Mouse (Mus musculus) brain, embryonic 14.5 days (tissue): ENCODE measurements around the gene Samd1. TPM values are rescaled to one million over a fixed set of nuclear protein-coding genes. Genes with fewer than 3 reads are reported as not detected.
"Not testable (repeated sequence)": the region's sequence is repeated elsewhere in the genome, so short reads cannot be mapped to it uniquely, and the experiment has no call there.

Source experiments
- DNase-seq: peaks from one replicate; pipeline ENCODE4 v3.0.0-alpha.2; 2011; ENCODE audit warnings: low read depth
- CTCF ChIP-seq: fragments of 200-500 bp; IDR thresholded peaks from 2 replicates; pipeline ENCODE4 v1.5.1; 2012; ENCODE audit warnings: inconsistent platforms, mild to moderate bottlenecking, moderate library complexity, borderline replicate concordance; ENCODE audit not compliant: insufficient read depth, insufficient read length; ENCODE audit errors: extremely low read depth
- POLR2A ChIP-seq: fragments of 200-500 bp; IDR thresholded peaks from 2 replicates; pipeline ENCODE4 v1.6.1; 2012; ENCODE audit warnings: mild to moderate bottlenecking, inconsistent platforms, borderline replicate concordance; ENCODE audit not compliant: poor library complexity, insufficient read depth, insufficient read length, severe bottlenecking; ENCODE audit errors: extremely low read depth
- polyA plus RNA-seq: library from polyadenylated mRNA; depleted of rRNA; stranded (reverse); fragments of >200 nt; gene quantifications from 2 replicates; pipeline ENCODE4 v1.2.3, GENCODE M21; 2012

The Samd1 gene
- polyA plus RNA-seq, 1 experiment: 87.5 TPM

DNA sequence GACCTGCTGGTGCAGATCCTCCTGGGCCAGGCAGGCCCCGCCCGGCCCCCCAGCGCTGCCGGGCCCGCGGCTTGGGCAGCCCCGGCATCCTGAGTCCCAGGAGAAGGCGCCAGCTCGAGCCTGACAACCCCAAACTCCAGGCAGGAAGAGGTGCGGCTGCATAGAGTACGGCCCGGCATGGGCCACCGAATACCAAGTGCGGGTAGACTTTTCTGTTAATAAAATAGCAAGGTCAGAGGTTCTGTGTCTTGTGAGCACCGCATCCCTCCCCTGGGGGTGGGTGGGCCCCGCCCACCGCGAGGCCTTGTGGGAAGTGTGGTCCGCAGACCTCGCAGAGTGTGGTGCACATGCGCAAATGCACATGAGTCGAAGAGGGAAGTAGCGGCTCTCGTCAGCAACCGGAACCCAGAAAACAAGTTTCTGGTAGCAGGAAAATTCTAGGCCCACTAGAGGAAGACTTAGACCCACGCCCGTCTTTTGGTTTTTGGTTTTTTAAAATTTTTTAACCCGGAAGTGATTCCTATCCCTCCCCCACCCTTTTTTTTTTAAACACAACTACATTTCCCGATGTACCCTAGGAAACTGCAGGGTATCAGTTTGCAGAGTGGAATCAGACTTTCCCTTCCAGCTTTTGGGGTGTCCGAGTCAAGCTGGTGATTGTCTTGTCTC lies 7.2 kb downstream of the Samd1 start:
- peak; percentile 97 for DNase-seq
- TF ChIP-seq POLR2A (peak; percentile 20; the same call in 1 of the 2 replicates), CTCF (no peak)

DNA sequence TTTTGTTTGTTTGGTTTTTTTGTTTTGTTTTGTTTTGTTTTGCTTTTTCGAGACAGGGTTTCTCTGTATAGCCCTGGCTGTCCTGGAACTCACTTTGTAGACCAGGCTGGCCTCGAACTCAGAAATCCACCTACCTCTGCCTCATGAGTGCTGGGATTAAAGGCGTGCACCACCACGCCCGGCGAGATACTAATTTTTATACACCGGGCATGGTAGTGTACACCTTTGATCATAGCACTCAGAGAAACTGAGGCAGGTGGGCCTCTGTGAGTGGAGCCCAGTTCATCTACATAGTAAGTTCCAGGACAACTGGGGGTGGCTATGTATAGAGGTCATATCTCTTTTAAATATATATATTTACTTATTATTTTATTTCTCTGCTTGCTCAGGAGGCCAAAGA lies 8.0 kb downstream of the Samd1 start:
- DNase-seq: not testable (repeated sequence)

DNA sequence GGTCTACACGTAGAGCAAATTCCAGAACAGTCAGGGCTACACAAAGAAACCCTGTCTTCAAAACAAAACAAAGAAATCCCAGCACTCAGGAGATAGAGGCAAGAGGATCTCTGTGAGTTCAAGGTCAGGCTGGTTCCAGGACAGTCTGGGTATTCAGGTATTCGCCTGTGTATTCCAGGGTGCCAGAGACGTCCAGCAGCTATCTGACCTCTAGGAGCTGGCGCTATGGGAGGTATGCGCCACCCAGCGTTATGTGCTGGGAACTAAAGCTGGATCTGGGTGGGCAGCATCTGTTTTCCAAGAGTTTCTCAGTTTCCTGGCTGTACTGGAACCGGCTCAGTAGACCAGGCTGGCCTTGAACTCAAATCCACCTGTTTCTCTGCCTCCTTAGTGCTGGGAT lies 10.9 kb downstream of the Samd1 start:
- TF ChIP-seq CTCF (peak; percentile 23; the same call in 1 of the 2 replicates), POLR2A (no peak)
- peak; percentile 18 for DNase-seq

- DNase-seq: peak; percentile 86
- TF ChIP-seq CTCF (peak; percentile 97), POLR2A (no peak)
Measured at GRCm38 (mm10) chr8:84009876-84010275, 12.4 kb downstream of the Samd1 start.

- DNase-seq: peak; percentile 81
- peak; percentile 69 for TF ChIP-seq CTCF
- TF ChIP-seq POLR2A: no peak
Measured at GRCm38 (mm10) chr8:84010625-84011611, 13.4 kb downstream of the Samd1 start.

- TF ChIP-seq POLR2A (no peak), CTCF (no peak)
- DNase-seq: no peak
Measured at GRCm38 (mm10) chr8:84011705-84012498, 14.4 kb downstream of the Samd1 start, which contains the start of gene 2210011C24Rik. Gene 2210011C24Rik (minus strand): TSS chr8:84012171.

DNA sequence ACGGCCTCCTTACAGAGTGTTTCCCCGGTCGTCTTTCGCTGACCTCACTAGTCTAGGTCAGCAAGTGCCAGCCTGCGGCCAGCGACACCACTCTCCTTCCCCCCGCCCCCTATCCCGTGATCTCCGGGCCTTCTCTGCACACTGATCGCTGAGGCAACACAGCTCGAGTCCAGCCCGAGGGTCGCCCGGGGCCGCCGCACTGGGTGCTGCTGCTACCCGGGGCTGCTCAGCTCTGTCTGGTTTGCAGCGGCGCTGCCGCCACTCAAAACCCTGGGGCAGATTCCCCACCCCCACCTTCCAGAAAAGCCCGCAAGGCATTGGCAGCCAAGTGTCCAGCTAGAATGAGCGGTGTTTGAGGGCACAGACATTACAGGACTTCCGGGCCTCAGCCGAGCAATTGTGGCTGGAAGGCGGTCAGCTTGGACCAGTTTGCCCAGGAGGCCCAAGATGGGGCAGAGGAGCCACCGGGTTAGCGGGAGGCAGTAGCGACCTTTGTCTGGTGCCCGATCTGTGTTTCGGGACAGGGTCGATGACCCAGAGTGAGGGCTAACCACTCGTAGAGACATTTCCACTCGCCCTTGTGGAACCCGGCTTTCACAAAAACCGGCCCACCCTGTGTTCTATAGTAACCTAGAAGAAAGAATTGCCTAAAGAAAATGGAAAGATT lies 15.2 kb downstream of the Samd1 start:
- TF ChIP-seq POLR2A (no peak), CTCF (no peak)
- DNase-seq: no peak

DNA sequence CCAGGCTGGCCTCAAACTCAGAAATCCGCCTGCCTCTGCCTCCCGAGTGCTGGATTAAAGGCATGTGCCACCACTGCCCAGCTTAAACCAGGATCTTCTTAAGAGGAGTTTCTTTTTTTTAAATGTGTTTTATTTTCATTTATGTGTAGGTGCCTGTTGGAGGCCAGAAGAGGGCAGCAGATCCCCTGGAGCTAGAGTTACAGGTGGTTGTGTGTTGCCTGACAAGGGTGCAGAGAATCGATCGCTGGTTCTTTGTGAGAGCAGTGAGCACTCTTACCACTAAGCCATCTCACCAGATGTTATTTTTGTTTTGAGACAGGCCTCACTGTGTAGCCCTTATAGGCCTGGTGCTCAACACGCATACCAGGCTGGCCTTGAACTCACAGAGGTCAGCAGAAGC lies 18.4 kb downstream of the Samd1 start:
- no peak for TF ChIP-seq POLR2A
- TF ChIP-seq CTCF: no peak
- no peak for DNase-seq

GRCm38 (mm10) chr8:84019738-84020137 lies 22.3 kb downstream of the Samd1 start:
- no peak for DNase-seq
- no peak for TF ChIP-seq CTCF
- TF ChIP-seq POLR2A: no peak

DNA sequence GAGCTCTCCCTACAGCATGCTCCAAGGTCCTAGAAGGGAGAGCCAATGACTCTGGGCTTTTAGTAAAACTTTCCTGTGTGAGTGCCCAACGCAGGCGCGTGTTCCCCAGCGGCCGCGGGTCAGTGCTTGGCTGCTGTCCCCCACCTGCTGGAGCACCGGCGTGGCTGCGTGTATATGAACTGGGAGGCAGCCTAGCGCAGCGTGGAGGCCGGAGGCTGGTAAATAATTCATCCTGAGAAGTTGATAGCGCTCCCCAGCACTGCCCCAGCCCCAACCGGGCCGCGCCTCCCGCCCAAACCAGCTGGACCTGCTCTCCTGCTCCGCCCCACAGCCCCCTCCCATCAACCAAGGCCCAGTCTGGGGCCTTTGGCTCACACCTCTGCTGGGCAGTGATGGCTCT lies 23.6 kb downstream of the Samd1 start, which contains the start of gene Palm3:
Palm3 (plus strand) TSS at position 376 of the 400 bp plus-strand sequence.
- no peak for TF ChIP-seq POLR2A
- no peak for TF ChIP-seq CTCF
- no peak for DNase-seq
